Mouse (Mus musculus) thymus, adult 2 months (tissue): ENCODE measurements around the gene Slc25a39. TPM values are rescaled to one million over a fixed set of nuclear protein-coding genes. Genes with fewer than 3 reads are reported as not detected.
A peak's percentile ranks its signal among the peaks of the same experiment; 100 is the strongest.

Experiments used
- DNase-seq: peaks from one replicate; pipeline ENCODE4 v3.0.0; 2021
- H3K27ac ChIP-seq: fragments of 200-500 bp; 2 replicates; pipeline ENCODE4 v1.5.1; 2012; ENCODE audit warnings: low read length, control low read depth; ENCODE audit not compliant: control insufficient read depth, insufficient read depth
- H3K27me3 ChIP-seq: fragments of 200-500 bp; 2 replicates; pipeline ENCODE4 v1.6.1; 2012; ENCODE audit warnings: mild to moderate bottlenecking, low read length, moderate library complexity, mixed read lengths; ENCODE audit not compliant: control insufficient read depth, insufficient read depth
- H3K36me3 ChIP-seq: fragments of 200-500 bp; 2 replicates; pipeline ENCODE4 v1.6.1; 2012; ENCODE audit warnings: mild to moderate bottlenecking, low read length, moderate library complexity; ENCODE audit not compliant: control insufficient read depth, insufficient read depth
- H3K4me1 ChIP-seq: fragments of 200-500 bp; replicated peaks from 2 replicates; pipeline ENCODE4 v1.6.1; 2012; ENCODE audit warnings: low read length; ENCODE audit not compliant: control insufficient read depth, insufficient read depth
- H3K4me3 ChIP-seq: fragments of 200-500 bp; 2 replicates; pipeline ENCODE4 v1.5.1; 2012; ENCODE audit warnings: mild to moderate bottlenecking, low read length, control low read depth, moderate library complexity; ENCODE audit not compliant: control insufficient read depth, insufficient read depth
- CTCF ChIP-seq: fragments of 200-500 bp; IDR thresholded peaks from 2 replicates; pipeline ENCODE4 v1.5.1; 2012; ENCODE audit warnings: mild to moderate bottlenecking, control low read depth, low read length, moderate library complexity, borderline replicate concordance; ENCODE audit not compliant: control insufficient read depth, poor library complexity, insufficient read depth; ENCODE audit errors: extremely low read depth
- POLR2A ChIP-seq: fragments of 200-500 bp; IDR thresholded peaks from 2 replicates; pipeline ENCODE4 v1.6.1; 2012; ENCODE audit warnings: mild to moderate bottlenecking, low read length, control low read depth, moderate library complexity; ENCODE audit not compliant: control insufficient read depth, poor library complexity, insufficient read depth; ENCODE audit errors: extremely low read depth
- WGBS: fragments of 180-500 bp; shearing (Covaris S2); methylation state at CpG from one replicate; pipeline ENCODE4 v1.1.7; 2018; 5-methylcytosine and 5-hydroxymethylcytosine counted together
- polyA plus RNA-seq: library from polyadenylated mRNA; depleted of rRNA; stranded (reverse); fragments of >200 nt; gene quantifications from 2 replicates; pipeline ENCODE4 v1.2.3, GENCODE M21; 2012; rRNA removed

The Slc25a39 gene
- polyA plus RNA-seq = 227 and 235 TPM in 2 replicates

GRCm38 (mm10) chr11:102407834-102408215 lies at the start of gene Slc25a39:
Gene Slc25a39 (minus strand): TSS chr11:102407946.
- TF ChIP-seq POLR2A = no peak
- no peak for TF ChIP-seq CTCF
- peak within 1 kb of the TSS; percentile 55 for H3K27ac ChIP-seq
- H3K4me3 ChIP-seq = peak within 1 kb of the TSS; percentile 60
- H3K36me3 ChIP-seq = no peaks in the 10 kb centered on the region
- 1% methylated on average over 19 of the region's 19 CpGs for WGBS
- no peaks in the 10 kb centered on the region for H3K27me3 ChIP-seq
- DNase-seq = no peak
- H3K4me1 ChIP-seq = peaks cover 12% of the 10 kb centered on the region

- Histone ChIP-seq H3K4me3 (peak overlapping the region; percentile 4; the same call in 1 of the 2 replicates), H3K4me1 (peaks cover 9% of the 10 kb centered on the region), H3K36me3 (no peaks in the 10 kb centered on the region), H3K27ac (no peak overlapping the region), H3K27me3 (no peaks in the 10 kb centered on the region)
- TF ChIP-seq POLR2A (no peak), CTCF (no peak)
- 1% methylated on average over 40 of the region's 40 CpGs for WGBS
- DNase-seq = peak; percentile 46
Observed at GRCm38 (mm10) chr11:102455740-102456396, 48.1 kb upstream of the Slc25a39 start.

- peaks cover 2% of the 10 kb centered on the region; the same call in 1 of the 2 replicates for H3K27me3 ChIP-seq
- no peaks in the 10 kb centered on the region for H3K36me3 ChIP-seq
- DNase-seq = no peak
- peaks cover 9% of the 10 kb centered on the region for H3K4me1 ChIP-seq
- 54% methylated on average over 10 of the region's 10 CpGs for WGBS
- TF ChIP-seq POLR2A (no peak), CTCF (no peak)
- no peak overlapping the region for H3K27ac ChIP-seq
- H3K4me3 ChIP-seq = no peak overlapping the region
Observed at GRCm38 (mm10) chr11:102453131-102453530, 45.4 kb upstream of the Slc25a39 start.

- peaks cover 12% of the 10 kb centered on the region; the same call in 1 of the 2 replicates for H3K27me3 ChIP-seq
- no peak for DNase-seq
- TF ChIP-seq POLR2A (no peak), CTCF (no peak)
- no peak overlapping the region for H3K4me3 ChIP-seq
- peaks cover 7% of the 10 kb centered on the region for H3K4me1 ChIP-seq
- H3K36me3 ChIP-seq = no peaks in the 10 kb centered on the region
- H3K27ac ChIP-seq = no peak overlapping the region
- 78% methylated on average over 17 of the region's 17 CpGs for WGBS
Observed at GRCm38 (mm10) chr11:102449043-102450008, 41.6 kb upstream of the Slc25a39 start.

GRCm38 (mm10) chr11:102448327-102448726 lies 40.6 kb upstream of the Slc25a39 start:
- no peak overlapping the region for H3K27ac ChIP-seq
- TF ChIP-seq POLR2A (no peak), CTCF (no peak)
- H3K36me3 ChIP-seq = no peaks in the 10 kb centered on the region
- H3K4me1 ChIP-seq = peaks cover 7% of the 10 kb centered on the region
- WGBS = 37% methylated on average over 8 of the region's 8 CpGs
- DNase-seq = no peak
- peaks cover 12% of the 10 kb centered on the region; the same call in 1 of the 2 replicates for H3K27me3 ChIP-seq
- H3K4me3 ChIP-seq = no peak overlapping the region

GRCm38 (mm10) chr11:102447497-102447896 lies 39.8 kb upstream of the Slc25a39 start, which contains the start of gene Fam171a2:
Gene Fam171a2 (minus strand): TSS chr11:102447682.
- H3K27ac ChIP-seq = no peak within 1 kb of the TSS
- H3K4me3 ChIP-seq = peak within 1 kb of the TSS; percentile 41
- no peaks in the 10 kb centered on the region for H3K36me3 ChIP-seq
- TF ChIP-seq POLR2A = no peak
- TF ChIP-seq CTCF = peak; percentile 94
- DNase-seq = peak; percentile 84
- peaks cover 12% of the 10 kb centered on the region; the same call in 1 of the 2 replicates for H3K27me3 ChIP-seq
- H3K4me1 ChIP-seq = peaks cover 7% of the 10 kb centered on the region
- WGBS = under 1% methylated on average over 40 of the region's 40 CpGs
